Mouse (Mus musculus) myocyte (in vitro differentiated cells): ENCODE measurements around the gene Gucy1a1. TPM values are rescaled to one million over a fixed set of nuclear protein-coding genes. Genes with fewer than 3 reads are reported as not detected.

Experiments
- H3K27me3 ChIP-seq: one replicate; pipeline ENCODE4 v1.6.1; 2011; ENCODE audit not compliant: control insufficient read depth, insufficient read depth, insufficient read length
- H3K36me3 ChIP-seq: one replicate; pipeline ENCODE4 v1.6.1; 2011; ENCODE audit not compliant: control insufficient read depth, insufficient read depth
- H3K4me2 ChIP-seq: one replicate; pipeline ENCODE4 v1.6.1; 2011; ENCODE audit warnings: low read depth, control low read depth
- H3K4me3 ChIP-seq: one replicate; pipeline ENCODE4 v1.5.1; 2011; ENCODE audit warnings: mild to moderate bottlenecking, control low read depth, moderate library complexity
- H3K79me2 ChIP-seq: one replicate; pipeline ENCODE4 v1.6.1; 2011; ENCODE audit not compliant: control insufficient read depth, insufficient read depth
- H3ac ChIP-seq: one replicate; pipeline ENCODE4 v1.6.1; 2011; ENCODE audit not compliant: control insufficient read depth, insufficient read length
- CEBPB ChIP-seq: IDR thresholded peaks from 2 replicates; pipeline ENCODE4 v1.6.1; 2011; ENCODE audit warnings: mild to moderate bottlenecking, moderate library complexity; ENCODE audit not compliant: poor library complexity, insufficient read depth, severe bottlenecking
- E2F4 ChIP-seq: IDR thresholded peaks from one replicate; pipeline ENCODE4 v1.6.1; 2011; ENCODE audit warnings: mild to moderate bottlenecking, control low read depth, moderate library complexity; ENCODE audit not compliant: insufficient read depth
- MAX ChIP-seq: IDR thresholded peaks from one replicate; pipeline ENCODE4 v1.6.1; 2011; ENCODE audit warnings: low read depth, mild to moderate bottlenecking, control low read depth
- MYOD1 ChIP-seq, 3 experiments: IDR thresholded peaks; one replicate each; pipeline ENCODE4 v1.6.1; 2011; ENCODE audit warnings: control low read depth in 2 of 3, low read depth in 2 of 3, mild to moderate bottlenecking in 2 of 3, moderate library complexity in 1 of 3; ENCODE audit not compliant: insufficient read length in 2 of 3, control insufficient read depth in 1 of 3
- MYOG ChIP-seq, 3 experiments: IDR thresholded peaks; one replicate each; pipeline ENCODE4 v1.6.1; 2011; ENCODE audit warnings: control low read depth in 2 of 3, low read depth in 2 of 3, mild to moderate bottlenecking in 2 of 3; ENCODE audit not compliant: insufficient read length in 2 of 3, control insufficient read depth in 1 of 3, insufficient read depth in 1 of 3
- POLR2A ChIP-seq: IDR thresholded peaks from one replicate; pipeline ENCODE4 v1.6.1; 2011; ENCODE audit warnings: low read depth, mild to moderate bottlenecking, control low read depth, moderate library complexity; ENCODE audit not compliant: insufficient read length
- POLR2AphosphoS2 ChIP-seq: IDR thresholded peaks from one replicate; pipeline ENCODE4 v1.6.1; 2011; ENCODE audit warnings: low read depth, control low read depth; ENCODE audit not compliant: insufficient read length
- REST ChIP-seq: IDR thresholded peaks from one replicate; pipeline ENCODE4 v1.6.1; 2011; ENCODE audit warnings: mild to moderate bottlenecking, control low read depth, moderate library complexity; ENCODE audit not compliant: insufficient read depth, insufficient read length
- SRF ChIP-seq: IDR thresholded peaks from one replicate; pipeline ENCODE4 v1.6.1; 2011; ENCODE audit warnings: low read depth; ENCODE audit not compliant: control insufficient read depth, insufficient read length
- TCF12 ChIP-seq: IDR thresholded peaks from one replicate; pipeline ENCODE4 v1.6.1; 2011; ENCODE audit warnings: mild to moderate bottlenecking, control low read depth; ENCODE audit not compliant: poor library complexity, insufficient read depth, severe bottlenecking
- TCF3 ChIP-seq: IDR thresholded peaks from one replicate; pipeline ENCODE4 v1.6.1; 2011; ENCODE audit warnings: low read depth, control low read depth; ENCODE audit not compliant: insufficient read length
- USF1 ChIP-seq: IDR thresholded peaks from one replicate; pipeline ENCODE4 v1.6.1; 2011; ENCODE audit warnings: low read depth, mild to moderate bottlenecking, control low read depth, moderate library complexity
- polyA plus RNA-seq: library from polyadenylated mRNA; unstranded; fragments of >200 nt; fragmentation: generic; extraction: Trizol; gene quantifications from one replicate; pipeline ENCODE4 v1.2.1, GENCODE M21; 2012; ENCODE audit warnings: missing spikeins

Gucy1a1 gene
- polyA plus RNA-seq, 1 experiment, result not detected

GRCm38 (mm10) chr3:82118916-82119315 lies 26.7 kb downstream of the Gucy1a1 start:
- H3K27me3 ChIP-seq, result no peaks in the 10 kb centered on the region
- no peak for TF ChIP-seq REST
- no peak for TF ChIP-seq CEBPB
- no peak for TF ChIP-seq POLR2AphosphoS2
- H3ac ChIP-seq, result no peak overlapping the region
- no peaks in the 10 kb centered on the region for H3K36me3 ChIP-seq
- H3K4me2 ChIP-seq, result no peak overlapping the region
- H3K4me3 ChIP-seq, result no peak overlapping the region
- no peaks in the 10 kb centered on the region for H3K79me2 ChIP-seq

- TF ChIP-seq POLR2A (no peak), SRF (no peak), CEBPB (no peak)
- no peak overlapping the region for H3K4me3 ChIP-seq
- no peaks in the 10 kb centered on the region for H3K79me2 ChIP-seq
- no peak overlapping the region for H3K4me2 ChIP-seq
- H3K36me3 ChIP-seq, result no peaks in the 10 kb centered on the region
- H3K27me3 ChIP-seq, result peaks cover 12% of the 10 kb centered on the region
- no peak overlapping the region for H3ac ChIP-seq
Observed at GRCm38 (mm10) chr3:82112439-82112838, 33.1 kb downstream of the Gucy1a1 start.

GRCm38 (mm10) chr3:82111986-82112385 lies 33.6 kb downstream of the Gucy1a1 start:
- Histone ChIP-seq H3K79me2 (no peaks in the 10 kb centered on the region), H3K4me2 (no peak overlapping the region), H3K27me3 (peaks cover 12% of the 10 kb centered on the region), H3ac (no peak overlapping the region), H3K4me3 (no peak overlapping the region), H3K36me3 (no peaks in the 10 kb centered on the region)
- no peak for TF ChIP-seq POLR2AphosphoS2
- TF ChIP-seq TCF3, result no peak
- no peak for TF ChIP-seq E2F4
- TF ChIP-seq REST, result no peak
- no peak for TF ChIP-seq CEBPB
- TF ChIP-seq SRF, result no peak
- TF ChIP-seq TCF12, result no peak
- no peak for TF ChIP-seq MYOG (IDR thresholded peaks at IDR 0.05; ENCODE audit: control insufficient read depth in 1 of 3, insufficient read depth in 1 of 3, insufficient read length in 2 of 3, low read depth in 2 of 3)
- TF ChIP-seq POLR2A, result no peak
- no peak for TF ChIP-seq MYOD1 (IDR thresholded peaks at IDR 0.05; ENCODE audit: control insufficient read depth in 1 of 3, insufficient read length in 2 of 3, low read depth in 2 of 3)
- TF ChIP-seq USF1, result no peak
- no peak for TF ChIP-seq MAX

GRCm38 (mm10) chr3:82108951-82109350 lies 36.6 kb downstream of the Gucy1a1 start:
- TF ChIP-seq REST (no peak), MYOD1 (IDR thresholded peaks at IDR 0.05; ENCODE audit: control insufficient read depth in 1 of 3, insufficient read length in 2 of 3, low read depth in 2 of 3) (no peak), SRF (no peak), POLR2AphosphoS2 (no peak), USF1 (no peak), MYOG (IDR thresholded peaks at IDR 0.05; ENCODE audit: control insufficient read depth in 1 of 3, insufficient read depth in 1 of 3, insufficient read length in 2 of 3, low read depth in 2 of 3) (no peak), POLR2A (no peak), CEBPB (no peak), E2F4 (no peak), TCF3 (no peak), TCF12 (no peak), MAX (no peak)

GRCm38 (mm10) chr3:82104229-82104628 lies 41.4 kb downstream of the Gucy1a1 start:
- H3ac ChIP-seq, result no peak overlapping the region
- TF ChIP-seq MAX (no peak), MYOG (IDR thresholded peaks at IDR 0.05; ENCODE audit: control insufficient read depth in 1 of 3, insufficient read depth in 1 of 3, insufficient read length in 2 of 3, low read depth in 2 of 3) (no peak), SRF (no peak), CEBPB (no peak), E2F4 (no peak), TCF3 (no peak)
- H3K4me3 ChIP-seq, result no peak overlapping the region
- no peaks in the 10 kb centered on the region for H3K79me2 ChIP-seq
- H3K27me3 ChIP-seq, result peaks cover 6% of the 10 kb centered on the region
- H3K36me3 ChIP-seq, result no peaks in the 10 kb centered on the region
- no peak overlapping the region for H3K4me2 ChIP-seq

More at GRCm38 (mm10) chr3:82108951-82109350, 36.6 kb downstream of the Gucy1a1 start:
- Histone ChIP-seq H3ac (no peak overlapping the region), H3K27me3 (peaks cover 12% of the 10 kb centered on the region), H3K79me2 (no peaks in the 10 kb centered on the region), H3K4me3 (no peak overlapping the region), H3K36me3 (no peaks in the 10 kb centered on the region), H3K4me2 (no peak overlapping the region)

GRCm38 (mm10) chr3:82099127-82099526 lies 46.5 kb downstream of the Gucy1a1 start:
- Histone ChIP-seq H3K79me2 (no peaks in the 10 kb centered on the region), H3K36me3 (no peaks in the 10 kb centered on the region), H3K4me2 (no peak overlapping the region), H3K4me3 (no peak overlapping the region), H3ac (no peak overlapping the region), H3K27me3 (no peaks in the 10 kb centered on the region)
- TF ChIP-seq MAX, result no peak
- TF ChIP-seq MYOG (IDR thresholded peaks at IDR 0.05; ENCODE audit: control insufficient read depth in 1 of 3, insufficient read depth in 1 of 3, insufficient read length in 2 of 3, low read depth in 2 of 3), result no peak
- TF ChIP-seq POLR2AphosphoS2, result no peak
- no peak for TF ChIP-seq TCF12
- TF ChIP-seq USF1, result no peak
- no peak for TF ChIP-seq SRF
- no peak for TF ChIP-seq REST
- TF ChIP-seq CEBPB, result no peak
- TF ChIP-seq TCF3, result no peak
- TF ChIP-seq MYOD1 (IDR thresholded peaks at IDR 0.05; ENCODE audit: control insufficient read depth in 1 of 3, insufficient read length in 2 of 3, low read depth in 2 of 3), result no peak
- no peak for TF ChIP-seq E2F4
- no peak for TF ChIP-seq POLR2A
